Mouse (Mus musculus) forebrain, postnatal 0 days (tissue): ENCODE results near the gene Fam69b. TPM values are rescaled to one million over a fixed set of nuclear protein-coding genes. Genes with fewer than 3 reads are reported as not detected.

Source experiments
- ATAC-seq: fragments of 200-750 bp; cut with Nextera tagmentation; 2 replicates; pipeline ENCODE4 v1.8.0; 2017; ENCODE audit warnings: mild to moderate bottlenecking, moderate library complexity
- DNase-seq: peaks from one replicate; pipeline ENCODE4 v3.0.0-alpha.2; 2015
- H3K27ac ChIP-seq: fragments of 300-500 bp; sonication (generic); 2 replicates; pipeline ENCODE4 v1.5.1; 2014; ENCODE audit warnings: low read depth, mild to moderate bottlenecking, antibody characterized with exemption, low read length, moderate library complexity, mixed read lengths
- H3K27me3 ChIP-seq: fragments of 300-500 bp; sonication (generic); 2 replicates; pipeline ENCODE4 v1.6.1; 2014; ENCODE audit warnings: mild to moderate bottlenecking, low read length, mixed read lengths; ENCODE audit not compliant: insufficient read depth
- H3K36me3 ChIP-seq: fragments of 300-500 bp; sonication (generic); 2 replicates; pipeline ENCODE4 v1.6.1; 2014; ENCODE audit warnings: mild to moderate bottlenecking, moderate library complexity; ENCODE audit not compliant: insufficient read depth
- H3K4me1 ChIP-seq: fragments of 300-500 bp; sonication (generic); 2 replicates; pipeline ENCODE4 v1.6.1; 2014; ENCODE audit warnings: antibody characterized with exemption; ENCODE audit not compliant: insufficient read depth
- H3K4me2 ChIP-seq: fragments of 300-500 bp; sonication (generic); 2 replicates; pipeline ENCODE4 v1.6.1; 2014; ENCODE audit warnings: low read depth, mild to moderate bottlenecking, moderate library complexity
- H3K4me3 ChIP-seq: fragments of 300-500 bp; sonication (generic); 2 replicates; pipeline ENCODE4 v1.5.1; 2014; ENCODE audit warnings: low read depth, low read length, mixed read lengths
- H3K9ac ChIP-seq: fragments of 300-500 bp; sonication (generic); 2 replicates; pipeline ENCODE4 v1.6.1; 2014; ENCODE audit warnings: mild to moderate bottlenecking
- H3K9me3 ChIP-seq: fragments of 300-500 bp; sonication (generic); 2 replicates; pipeline ENCODE4 v1.6.1; 2016; ENCODE audit warnings: low read length
- CTCF ChIP-seq: sonication (generic); IDR thresholded peaks from 2 replicates; pipeline ENCODE4 v1.5.1; 2016; ENCODE audit warnings: antibody characterized with exemption, control low read depth, low read depth
- WGBS: fragments of 180-500 bp; shearing (Covaris S2); extraction: QIAGEN DNeasy Blood & Tissue Kit; methylation state at CpG from one replicate; pipeline ENCODE4 v1.1.7; 2014; 5-methylcytosine and 5-hydroxymethylcytosine counted together
- polyA plus RNA-seq: library from polyadenylated mRNA; unstranded; fragments of >200 nt; fragmentation: Nextera tagmentation; extraction: Ambion mirVana; gene quantifications from 2 replicates; pipeline ENCODE4 v1.2.1, GENCODE M21; 2015
- total RNA-seq: library from RNA; depleted of rRNA; stranded (reverse); fragments of >200 nt; gene quantifications from 2 replicates; pipeline ENCODE4 v1.2.3, GENCODE M21; 2014

Gene Fam69b
- total and polyA plus RNA-seq, 2 experiments from 2014 or later, result 143 to 193 TPM

- 1% methylated on average over 97 of the region's 103 CpGs for WGBS
- H3K4me1 ChIP-seq, result no peaks in the 10 kb centered on the region
- H3K4me3 ChIP-seq, result peak within 1 kb of the TSS; percentile 56
- DNase-seq (peak; percentile 83), ATAC-seq (peak; percentile 93)
- H3K27ac ChIP-seq, result 0 out of 2 replicates have a peak within 1 kb of the TSS, but pooled peaks have one; percentile 35
- peak within 1 kb of the TSS; percentile 54 for H3K9ac ChIP-seq
- H3K36me3 ChIP-seq, result no peaks in the 10 kb centered on the region
- H3K27me3 ChIP-seq, result peaks cover 14% of the 10 kb centered on the region; the same call in 1 of the 2 replicates
- H3K9me3 ChIP-seq, result no peaks in the 10 kb centered on the region
- H3K4me2 ChIP-seq, result peak within 1 kb of the TSS; percentile 83
- TF ChIP-seq CTCF, result peak; percentile 64
These were observed 24.3 kb upstream of the Fam69b start, which contains the start of gene Agpat2 for GRCm38 (mm10) chr2:26603720-26604671. TSS of gene Agpat2 (minus strand) at chr2:26604417.

GRCm38 (mm10) chr2:26605331-26605730 is 22.9 kb upstream of the Fam69b start:
- no peak for TF ChIP-seq CTCF
- DNase-seq (no peak), ATAC-seq (no peak)
- H3K4me2 ChIP-seq, result no peak overlapping the region
- no peak overlapping the region for H3K9ac ChIP-seq
- H3K9me3 ChIP-seq, result no peaks in the 10 kb centered on the region
- peaks cover 14% of the 10 kb centered on the region; the same call in 1 of the 2 replicates for H3K27me3 ChIP-seq
- no peak overlapping the region for H3K27ac ChIP-seq
- H3K4me3 ChIP-seq, result no peak overlapping the region
- no peaks in the 10 kb centered on the region for H3K4me1 ChIP-seq
- 87% methylated on average over 8 of the region's 8 CpGs for whole genome bisulfite sequencing
- no peaks in the 10 kb centered on the region for H3K36me3 ChIP-seq

DNA sequence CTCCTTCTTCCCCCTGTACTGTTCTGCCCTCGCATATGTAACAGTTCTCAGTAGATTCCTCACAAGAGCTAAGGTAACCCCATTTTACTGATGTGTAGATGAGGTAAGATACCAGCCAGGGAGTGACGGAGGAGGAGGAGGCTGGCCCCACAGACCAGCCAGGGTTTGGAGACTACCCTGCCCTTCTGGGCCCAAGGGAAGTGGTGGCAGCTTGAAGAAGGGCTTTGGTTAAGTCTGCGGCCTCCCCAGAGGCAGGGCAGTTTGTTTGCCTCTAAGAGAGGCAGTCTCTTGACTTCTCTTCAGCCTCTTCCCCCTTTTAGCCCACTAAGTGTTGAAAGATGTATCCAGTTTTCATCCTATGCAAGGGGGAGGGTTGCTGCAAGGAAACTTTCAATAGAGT is 21.7 kb upstream of the Fam69b start:
- TF ChIP-seq CTCF, result no peak
- no peaks in the 10 kb centered on the region for H3K36me3 ChIP-seq
- DNase-seq (no peak), ATAC-seq (no peak)
- H3K9me3 ChIP-seq, result no peaks in the 10 kb centered on the region
- H3K4me1 ChIP-seq, result no peaks in the 10 kb centered on the region
- peaks cover 14% of the 10 kb centered on the region; the same call in 1 of the 2 replicates for H3K27me3 ChIP-seq
- 78% methylated on average over 3 of the region's 3 CpGs for WGBS
- no peak overlapping the region for H3K27ac ChIP-seq
- H3K4me3 ChIP-seq, result no peak overlapping the region
- H3K4me2 ChIP-seq, result no peak overlapping the region
- H3K9ac ChIP-seq, result no peak overlapping the region

DNA sequence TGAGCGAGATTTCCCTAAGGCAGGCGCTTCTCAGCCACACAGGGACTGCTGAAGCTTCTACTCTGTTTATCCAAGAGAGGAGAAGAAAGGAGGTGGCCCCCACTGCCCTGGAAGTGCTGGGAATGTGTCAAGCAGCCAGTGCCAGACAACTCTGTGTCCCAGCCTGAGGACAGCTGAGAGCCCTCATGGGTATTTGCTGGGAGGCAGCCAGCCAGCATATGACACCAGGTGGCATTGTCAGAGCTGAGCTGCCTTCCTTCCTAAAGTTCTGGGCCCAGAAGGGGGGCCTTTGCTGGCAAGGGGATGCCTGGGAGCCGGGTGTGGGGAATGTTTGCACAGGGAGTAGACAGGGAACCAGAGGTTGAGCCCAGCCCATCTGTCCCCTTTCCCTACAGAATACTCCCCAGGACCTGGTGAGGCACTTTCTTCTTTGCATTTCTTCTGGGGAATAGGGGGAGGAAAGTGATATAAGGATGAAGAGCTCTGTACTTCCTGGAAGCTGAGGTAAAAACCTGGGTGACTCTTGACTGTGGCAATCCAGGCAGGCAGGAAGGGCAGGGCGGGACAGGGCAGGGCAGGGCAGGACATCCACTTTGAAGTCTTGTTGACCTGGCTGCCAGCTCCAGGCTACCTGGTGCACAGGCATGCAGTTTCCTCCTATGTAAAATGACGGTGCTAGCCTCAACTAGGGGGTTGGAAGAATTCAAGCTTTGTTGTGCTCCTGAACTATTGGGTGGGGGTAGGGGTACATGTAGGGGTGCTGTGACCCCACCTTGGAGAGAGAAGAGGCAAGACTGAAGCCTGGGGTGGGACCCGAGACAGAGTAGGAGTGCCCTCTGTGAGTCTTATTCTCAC is 21.0 kb upstream of the Fam69b start:
- no peak overlapping the region for H3K27ac ChIP-seq
- H3K4me2 ChIP-seq, result no peak overlapping the region
- no peak overlapping the region for H3K9ac ChIP-seq
- no peak for DNase-seq
- 53% methylated on average over 6 of the region's 6 CpGs for WGBS
- H3K27me3 ChIP-seq, result peaks cover 14% of the 10 kb centered on the region; the same call in 1 of the 2 replicates
- no peaks in the 10 kb centered on the region for H3K9me3 ChIP-seq
- no peaks in the 10 kb centered on the region for H3K4me1 ChIP-seq
- no peaks in the 10 kb centered on the region for H3K36me3 ChIP-seq
- ATAC-seq, result no peak
- no peak for TF ChIP-seq CTCF
- H3K4me3 ChIP-seq, result no peak overlapping the region

- Histone ChIP-seq H3K4me3 (no peak overlapping the region), H3K9ac (no peak overlapping the region), H3K36me3 (no peaks in the 10 kb centered on the region), H3K27ac (no peak overlapping the region), H3K4me2 (no peak overlapping the region), H3K4me1 (no peaks in the 10 kb centered on the region), H3K27me3 (peaks cover 7% of the 10 kb centered on the region; the same call in 1 of the 2 replicates), H3K9me3 (no peaks in the 10 kb centered on the region)
- ATAC-seq (no peak), DNase-seq (no peak)
- no peak for TF ChIP-seq CTCF
These were observed 19.5 kb upstream of the Fam69b start for GRCm38 (mm10) chr2:26608781-26609180.

DNA sequence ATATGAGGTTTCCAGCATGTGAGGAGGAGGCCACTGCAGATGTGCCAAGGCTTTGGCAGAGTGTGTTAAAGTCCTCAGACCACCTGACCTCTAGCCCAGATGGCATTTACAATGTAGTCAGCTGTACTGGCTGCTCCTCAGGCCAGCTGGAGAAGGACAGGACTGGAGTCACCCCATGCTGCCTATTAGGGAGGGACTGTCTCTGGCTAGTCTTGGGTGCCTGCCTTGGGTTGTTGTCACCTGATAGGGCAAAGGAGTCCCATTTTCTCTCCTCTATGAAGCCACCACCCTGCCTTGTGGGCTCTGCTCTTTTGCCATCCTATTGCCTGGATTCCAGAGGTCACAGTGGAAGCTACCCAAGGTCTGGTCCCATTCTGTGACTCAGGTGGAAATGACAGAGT is 19.0 kb upstream of the Fam69b start:
- H3K4me3 ChIP-seq, result no peak overlapping the region
- DNase-seq (no peak), ATAC-seq (no peak)
- no peaks in the 10 kb centered on the region for H3K36me3 ChIP-seq
- TF ChIP-seq CTCF, result no peak
- H3K27me3 ChIP-seq, result peaks cover 7% of the 10 kb centered on the region; the same call in 1 of the 2 replicates
- H3K9ac ChIP-seq, result no peak overlapping the region
- H3K27ac ChIP-seq, result no peak overlapping the region
- no peak overlapping the region for H3K4me2 ChIP-seq
- H3K9me3 ChIP-seq, result no peaks in the 10 kb centered on the region
- H3K4me1 ChIP-seq, result no peaks in the 10 kb centered on the region
